Mouse (Mus musculus) regulatory T cell (primary cell): Measurements from ENCODE around the gene Kctd15.

ENCODE experiments used
- in situ Hi-C: fragments of 300-600 bp; cut with MboI, MseI; formaldehyde crosslinking; loops from one replicate; pipeline ENCODE4 v1.15.1; 2025; ENCODE audit warnings: high pct_unique_total_duplicates

Gene Kctd15

DNA sequence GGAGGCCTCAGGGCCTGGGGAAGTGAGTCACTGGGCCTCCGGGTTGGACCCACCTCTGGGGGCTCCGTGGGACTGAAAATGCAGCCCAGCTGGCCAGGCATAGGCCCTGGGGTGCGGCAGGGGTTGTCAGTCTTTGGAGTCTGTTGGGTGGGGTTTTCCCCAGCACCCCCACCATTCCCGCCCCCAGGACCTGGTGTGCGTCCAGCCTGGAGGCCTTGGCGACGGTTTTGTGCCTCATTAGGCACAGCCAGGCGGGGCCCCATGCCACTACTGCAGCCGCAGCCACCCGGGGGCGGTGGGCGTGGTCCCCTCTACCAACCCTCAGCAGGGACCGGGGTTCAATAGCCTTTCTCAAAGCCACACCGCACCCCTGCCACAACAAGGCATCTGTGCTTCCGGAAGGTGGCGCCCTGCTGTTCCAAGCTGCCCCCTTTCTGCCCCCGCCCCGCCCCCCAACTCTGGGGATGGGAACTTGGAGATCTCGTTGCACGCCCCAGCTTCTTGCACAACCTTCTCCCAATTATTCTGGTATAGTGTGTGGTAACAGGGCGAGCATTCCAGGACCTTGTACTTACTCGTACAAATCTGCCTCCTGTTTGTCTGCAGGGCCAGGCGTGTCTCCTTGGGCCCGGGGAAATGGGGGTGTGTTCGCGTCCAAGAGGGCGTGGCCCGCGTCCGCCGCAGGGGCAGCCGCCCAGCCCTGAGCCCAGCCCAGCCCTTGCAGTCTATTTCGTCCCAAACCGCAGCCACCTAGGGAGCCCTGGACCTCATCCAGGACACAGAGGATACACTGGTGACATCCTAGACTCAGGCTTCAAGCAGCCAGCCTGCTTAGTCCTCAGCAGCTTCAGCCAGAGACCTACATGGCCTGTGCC lies 26.1 kb downstream of the Kctd15 start:
- in situ Hi-C loops, result loop anchor here (25.0 kb wide), 1 partner anchor 493 kb away; the partner anchor contains the start of gene Wtip

- in situ Hi-C loops, result loop anchor here (25.0 kb wide), 1 partner anchor 492 kb away; the partner anchor contains the start of gene Wtip
These were observed 26.8 kb downstream of the Kctd15 start for GRCm38 (mm10) chr7:34629702-34630210.

DNA sequence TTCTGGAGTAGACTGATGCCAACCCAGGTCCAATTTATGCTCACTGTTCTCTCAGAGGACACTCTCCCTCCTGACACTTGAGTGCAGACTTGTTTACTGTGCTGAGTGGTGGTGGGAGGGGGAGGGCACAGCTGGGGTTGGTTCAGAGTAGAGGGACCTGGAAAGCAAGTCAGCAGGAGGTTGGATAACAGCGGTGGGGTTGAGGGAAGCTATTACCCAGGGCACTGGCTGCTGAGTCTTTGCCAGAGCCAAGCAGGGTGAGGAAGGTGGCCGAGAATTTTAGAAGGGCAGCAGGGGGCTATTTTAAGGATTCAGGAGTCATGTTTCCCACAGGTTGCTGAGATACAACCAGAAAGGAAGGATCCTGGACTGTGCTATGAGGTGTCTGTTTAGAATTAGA lies 36.1 kb downstream of the Kctd15 start:
- in situ Hi-C loops, result no loop called here

GRCm38 (mm10) chr7:34618141-34618890 lies 38.2 kb downstream of the Kctd15 start:
- in situ Hi-C loops, result no loop called here

GRCm38 (mm10) chr7:34616275-34616674 lies 40.3 kb downstream of the Kctd15 start:
- in situ Hi-C loops, result no loop called here

GRCm38 (mm10) chr7:34610445-34610844 lies 46.1 kb downstream of the Kctd15 start:
- in situ Hi-C loops, result no loop called here

GRCm38 (mm10) chr7:34607334-34607970 lies 49.1 kb downstream of the Kctd15 start:
- in situ Hi-C loops, result no loop called here

DNA sequence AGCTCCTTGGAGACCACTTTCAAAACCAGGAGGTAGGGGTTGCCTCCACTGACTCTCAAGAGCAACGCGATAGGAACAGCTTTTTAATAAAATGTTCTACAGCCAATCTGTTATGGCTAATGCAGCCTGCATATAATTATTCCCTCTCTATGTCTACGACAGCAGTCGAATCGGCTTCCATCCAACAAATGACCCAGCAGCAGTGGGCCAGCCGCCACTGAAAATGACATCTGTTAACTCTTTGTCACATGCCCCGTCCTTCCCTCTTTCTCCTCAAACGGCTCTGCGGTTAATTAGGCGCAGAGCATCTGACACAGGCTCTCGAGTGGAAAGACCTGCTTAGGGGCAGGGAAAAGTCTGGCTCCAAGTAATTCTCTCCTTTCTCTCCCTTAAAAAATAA lies 49.8 kb downstream of the Kctd15 start:
- in situ Hi-C loops, result no loop called here

DNA sequence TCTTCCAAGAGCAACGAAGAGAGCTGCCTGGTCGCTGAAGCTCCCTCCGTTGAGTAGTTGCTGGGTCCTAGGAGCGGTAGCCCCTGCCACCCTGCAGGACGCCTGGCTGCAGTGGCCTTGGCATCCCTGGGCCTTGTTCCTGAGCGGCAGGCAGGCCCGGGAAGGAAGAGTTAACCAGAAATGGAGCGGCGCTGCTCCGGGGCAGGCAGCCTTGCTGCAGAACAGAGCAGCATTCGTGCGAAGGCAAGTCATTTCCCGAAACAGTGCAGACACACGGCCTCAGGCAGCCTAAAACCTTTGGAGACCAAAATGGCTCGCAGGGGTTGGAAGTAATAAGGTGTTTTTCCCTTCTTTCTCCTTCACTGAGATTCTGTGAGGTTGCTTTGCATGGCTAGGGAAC lies 50.5 kb downstream of the Kctd15 start:
- in situ Hi-C loops, result no loop called here

DNA sequence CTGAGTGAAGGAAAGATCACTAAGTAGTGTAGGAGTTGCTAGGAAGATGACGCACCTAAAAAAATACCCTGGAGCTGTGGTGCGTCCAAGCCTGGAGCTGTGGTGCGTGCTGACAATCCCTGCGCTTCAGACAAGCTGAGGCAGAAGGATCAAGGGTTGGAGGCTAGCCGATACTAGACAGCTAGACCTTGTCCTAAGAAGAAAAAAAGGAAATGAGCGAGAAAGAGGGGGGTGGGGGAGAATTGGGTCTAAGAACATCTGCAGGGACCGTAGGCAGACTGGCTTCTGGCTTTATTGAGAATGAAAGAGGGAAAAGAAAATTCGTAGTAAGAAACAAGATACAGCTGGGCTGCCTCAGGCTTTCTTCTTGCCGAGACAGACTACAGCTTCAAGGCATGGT lies 58.0 kb downstream of the Kctd15 start:
- in situ Hi-C loops, result no loop called here

GRCm38 (mm10) chr7:34597986-34598385 lies 58.5 kb downstream of the Kctd15 start:
- in situ Hi-C loops, result no loop called here

- in situ Hi-C loops, result no loop called here
These were observed 59.8 kb downstream of the Kctd15 start for GRCm38 (mm10) chr7:34596531-34597235.

DNA sequence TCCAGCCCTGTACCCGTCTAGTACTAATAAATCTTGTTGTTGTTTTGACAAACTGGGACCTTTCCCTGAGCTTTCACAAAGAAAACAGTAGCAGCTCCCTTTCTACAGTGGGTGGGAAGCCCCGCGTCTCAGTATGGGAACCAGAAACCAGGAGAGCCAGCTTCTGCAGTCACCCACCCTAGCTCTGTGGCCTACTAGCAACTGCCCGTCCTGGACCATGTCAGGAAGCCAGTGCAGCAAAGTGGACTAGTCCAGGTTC lies 61.3 kb downstream of the Kctd15 start:
- in situ Hi-C loops, result no loop called here

DNA sequence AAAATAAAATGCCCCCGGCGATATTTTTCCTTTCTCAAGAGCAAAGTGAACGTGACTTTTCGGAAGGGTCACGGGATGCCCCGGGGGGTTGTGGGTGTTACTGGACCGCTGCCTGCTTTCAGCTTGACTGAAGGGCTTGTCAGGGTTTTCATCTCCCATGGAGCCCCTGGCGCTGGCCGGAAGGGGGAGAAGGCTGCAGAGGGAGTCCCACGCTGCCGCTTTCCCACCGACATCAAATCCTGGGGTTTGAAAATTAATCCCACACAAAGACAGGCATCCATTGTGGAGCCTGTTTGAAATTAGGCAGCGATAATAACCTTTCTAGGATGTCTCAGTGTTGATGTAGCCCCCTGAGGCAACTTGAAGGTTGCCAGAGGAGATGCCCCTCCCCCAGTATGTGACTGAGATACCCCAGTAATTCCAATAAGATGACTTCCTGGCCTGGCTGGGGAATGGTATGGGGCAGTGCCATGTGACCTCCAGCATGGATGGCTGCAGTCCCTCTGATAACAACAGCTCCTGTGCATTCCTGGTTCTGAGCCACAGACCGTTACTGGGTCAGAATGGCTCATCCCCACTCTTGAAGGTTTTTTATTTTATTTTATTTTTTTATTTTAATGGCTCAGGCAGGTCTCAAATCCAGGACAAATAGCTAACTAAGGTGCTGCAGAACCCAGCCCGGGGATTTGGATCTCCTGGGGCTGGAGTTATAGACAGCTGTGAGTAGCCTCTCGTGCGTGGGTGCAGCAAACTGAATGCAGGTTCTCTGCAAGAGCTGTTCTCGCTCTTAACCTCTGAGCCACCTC lies 61.8 kb downstream of the Kctd15 start:
- in situ Hi-C loops, result no loop called here

- in situ Hi-C loops, result no loop called here
These were observed 65.8 kb downstream of the Kctd15 start for GRCm38 (mm10) chr7:34590711-34591110.
